Mouse (Mus musculus): ENCODE measurements around the gene Fsd2.

Fsd2 gene

GRCm38 (mm10) chr7:81578413-81578812, 11.7 kb upstream of the Fsd2 start:
- Histone ChIP-seq H3K4me1 (replicated peaks; ENCODE audit: low read depth, low read length) (0 out of 2 replicates have a peak, but pooled peaks cover 4% of the 10 kb centered on the region), H3K4me3 (replicated peaks; ENCODE audit: low read length) (no peak overlapping the region), H3K36me3 (ENCODE audit: insufficient read depth, low read length) (peaks cover 31% of the 10 kb centered on the region), H3K9me3 (ENCODE audit: low read length) (no peaks in the 10 kb centered on the region), H3K27me3 (ENCODE audit: insufficient read depth, low read length) (no peaks in the 10 kb centered on the region)
- TF ChIP-seq POU5F1 (IDR thresholded peaks at IDR 0.05; ENCODE audit: borderline replicate concordance, low read length) (no peak), CTCF (conservative IDR thresholded peaks at IDR 0.05; ENCODE audit: low read length) (no peak), NANOG (IDR thresholded peaks at IDR 0.05; ENCODE audit: borderline replicate concordance, low read length) (no peak)

- H3K27me3 ChIP-seq (ENCODE audit: insufficient read depth, low read length): no peaks in the 10 kb centered on the region
- peaks cover 31% of the 10 kb centered on the region for H3K36me3 ChIP-seq (ENCODE audit: insufficient read depth, low read length)
- no peak overlapping the region for H3K4me3 ChIP-seq (replicated peaks; ENCODE audit: low read length)
- H3K4me1 ChIP-seq (replicated peaks; ENCODE audit: low read depth, low read length): peaks cover 6% of the 10 kb centered on the region; the same call in 1 of the 2 replicates
- no peak for TF ChIP-seq CTCF (conservative IDR thresholded peaks at IDR 0.05; ENCODE audit: low read length)
- no peak for TF ChIP-seq POU5F1 (IDR thresholded peaks at IDR 0.05; ENCODE audit: borderline replicate concordance, low read length)
- no peak for TF ChIP-seq NANOG (IDR thresholded peaks at IDR 0.05; ENCODE audit: borderline replicate concordance, low read length)
- H3K9me3 ChIP-seq (ENCODE audit: low read length): no peaks in the 10 kb centered on the region
Observed at GRCm38 (mm10) chr7:81577872-81578271, 11.1 kb upstream of the Fsd2 start.

GRCm38 (mm10) chr7:81575606-81576005, 8.9 kb upstream of the Fsd2 start:
- peaks cover 31% of the 10 kb centered on the region for H3K36me3 ChIP-seq (ENCODE audit: insufficient read depth, low read length)
- peaks cover 5% of the 10 kb centered on the region for H3K27me3 ChIP-seq (ENCODE audit: insufficient read depth, low read length)
- no peak overlapping the region for H3K4me3 ChIP-seq (replicated peaks; ENCODE audit: low read length)
- TF ChIP-seq POU5F1 (IDR thresholded peaks at IDR 0.05; ENCODE audit: borderline replicate concordance, low read length): no peak
- TF ChIP-seq NANOG (IDR thresholded peaks at IDR 0.05; ENCODE audit: borderline replicate concordance, low read length): no peak
- TF ChIP-seq CTCF (conservative IDR thresholded peaks at IDR 0.05; ENCODE audit: low read length): no peak
- no peaks in the 10 kb centered on the region for H3K9me3 ChIP-seq (ENCODE audit: low read length)
- peaks cover 19% of the 10 kb centered on the region for H3K4me1 ChIP-seq (replicated peaks; ENCODE audit: low read depth, low read length)

- Histone ChIP-seq H3K4me3 (replicated peaks; ENCODE audit: low read length) (no peak overlapping the region), H3K4me1 (replicated peaks; ENCODE audit: low read depth, low read length) (peaks cover 27% of the 10 kb centered on the region), H3K9me3 (ENCODE audit: low read length) (no peaks in the 10 kb centered on the region), H3K27me3 (ENCODE audit: insufficient read depth, low read length) (peaks cover 5% of the 10 kb centered on the region), H3K36me3 (ENCODE audit: insufficient read depth, low read length) (peaks cover 31% of the 10 kb centered on the region)
- no peak for TF ChIP-seq NANOG (IDR thresholded peaks at IDR 0.05; ENCODE audit: borderline replicate concordance, low read length)
- no peak for TF ChIP-seq CTCF (conservative IDR thresholded peaks at IDR 0.05; ENCODE audit: low read length)
- no peak for TF ChIP-seq POU5F1 (IDR thresholded peaks at IDR 0.05; ENCODE audit: borderline replicate concordance, low read length)
Observed at GRCm38 (mm10) chr7:81573821-81574220, 7.1 kb upstream of the Fsd2 start.

GRCm38 (mm10) chr7:81573397-81573796, 6.7 kb upstream of the Fsd2 start:
- Histone ChIP-seq H3K36me3 (ENCODE audit: insufficient read depth, low read length) (peaks cover 29% of the 10 kb centered on the region), H3K4me3 (replicated peaks; ENCODE audit: low read length) (no peak overlapping the region), H3K9me3 (ENCODE audit: low read length) (no peaks in the 10 kb centered on the region), H3K4me1 (replicated peaks; ENCODE audit: low read depth, low read length) (peaks cover 27% of the 10 kb centered on the region), H3K27me3 (ENCODE audit: insufficient read depth, low read length) (peaks cover 5% of the 10 kb centered on the region)
- no peak for TF ChIP-seq POU5F1 (IDR thresholded peaks at IDR 0.05; ENCODE audit: borderline replicate concordance, low read length)

GRCm38 (mm10) chr7:81572610-81573268, 6.0 kb upstream of the Fsd2 start:
- Histone ChIP-seq H3K4me3 (replicated peaks; ENCODE audit: low read length) (0 out of 2 replicates have a peak overlapping the region, but pooled peaks have one; percentile 90), H3K36me3 (ENCODE audit: insufficient read depth, low read length) (peaks cover 22% of the 10 kb centered on the region), H3K27me3 (ENCODE audit: insufficient read depth, low read length) (peaks cover 5% of the 10 kb centered on the region), H3K9me3 (ENCODE audit: low read length) (no peaks in the 10 kb centered on the region), H3K4me1 (replicated peaks; ENCODE audit: low read depth, low read length) (peaks cover 27% of the 10 kb centered on the region)
- no peak for TF ChIP-seq POU5F1 (IDR thresholded peaks at IDR 0.05; ENCODE audit: borderline replicate concordance, low read length)
- no peak for TF ChIP-seq CTCF (conservative IDR thresholded peaks at IDR 0.05; ENCODE audit: low read length)
- no peak for TF ChIP-seq NANOG (IDR thresholded peaks at IDR 0.05; ENCODE audit: borderline replicate concordance, low read length)

GRCm38 (mm10) chr7:81571941-81572441, 5.2 kb upstream of the Fsd2 start:
- peaks cover 16% of the 10 kb centered on the region for H3K36me3 ChIP-seq (ENCODE audit: insufficient read depth, low read length)
- no peaks in the 10 kb centered on the region for H3K9me3 ChIP-seq (ENCODE audit: low read length)
- TF ChIP-seq CTCF (conservative IDR thresholded peaks at IDR 0.05; ENCODE audit: low read length): no peak
- no peak for TF ChIP-seq POU5F1 (IDR thresholded peaks at IDR 0.05; ENCODE audit: borderline replicate concordance, low read length)
- no peak for TF ChIP-seq NANOG (IDR thresholded peaks at IDR 0.05; ENCODE audit: borderline replicate concordance, low read length)
- H3K27me3 ChIP-seq (ENCODE audit: insufficient read depth, low read length): peaks cover 5% of the 10 kb centered on the region
- H3K4me1 ChIP-seq (replicated peaks; ENCODE audit: low read depth, low read length): peaks cover 27% of the 10 kb centered on the region
- H3K4me3 ChIP-seq (replicated peaks; ENCODE audit: low read length): peak overlapping the region; percentile 90

GRCm38 (mm10) chr7:81571108-81571940, 4.6 kb upstream of the Fsd2 start, which contains the start of gene Whamm:
Gene Whamm (plus strand): TSS chr7:81571266.
- no peak for TF ChIP-seq CTCF (conservative IDR thresholded peaks at IDR 0.05; ENCODE audit: low read length)
- TF ChIP-seq NANOG (IDR thresholded peaks at IDR 0.05; ENCODE audit: borderline replicate concordance, low read length): no peak
- no peak for TF ChIP-seq POU5F1 (IDR thresholded peaks at IDR 0.05; ENCODE audit: borderline replicate concordance, low read length)
- Histone ChIP-seq H3K27me3 (ENCODE audit: insufficient read depth, low read length) (peaks cover 5% of the 10 kb centered on the region), H3K4me3 (replicated peaks; ENCODE audit: low read length) (peak within 1 kb of the TSS; percentile 90), H3K9me3 (ENCODE audit: low read length) (no peaks in the 10 kb centered on the region), H3K4me1 (replicated peaks; ENCODE audit: low read depth, low read length) (peaks cover 29% of the 10 kb centered on the region), H3K36me3 (ENCODE audit: insufficient read depth, low read length) (peaks cover 10% of the 10 kb centered on the region)
